Mouse (Mus musculus) cortical plate, adult 2 months (tissue): ENCODE data around the gene Pkig.

Experiments
- CTCF ChIP-seq: fragments of 200-500 bp; IDR thresholded peaks from 2 replicates; pipeline ENCODE4 v1.5.1; 2011; ENCODE audit warnings: mild to moderate bottlenecking, control low read depth, low read length; ENCODE audit not compliant: insufficient read depth; ENCODE audit errors: extremely low read depth
- POLR2A ChIP-seq: fragments of 200-500 bp; IDR thresholded peaks from 2 replicates; pipeline ENCODE4 v1.6.1; 2011; ENCODE audit warnings: mild to moderate bottlenecking, low read length, control low read depth; ENCODE audit not compliant: insufficient read depth; ENCODE audit errors: extremely low read depth

DNA sequence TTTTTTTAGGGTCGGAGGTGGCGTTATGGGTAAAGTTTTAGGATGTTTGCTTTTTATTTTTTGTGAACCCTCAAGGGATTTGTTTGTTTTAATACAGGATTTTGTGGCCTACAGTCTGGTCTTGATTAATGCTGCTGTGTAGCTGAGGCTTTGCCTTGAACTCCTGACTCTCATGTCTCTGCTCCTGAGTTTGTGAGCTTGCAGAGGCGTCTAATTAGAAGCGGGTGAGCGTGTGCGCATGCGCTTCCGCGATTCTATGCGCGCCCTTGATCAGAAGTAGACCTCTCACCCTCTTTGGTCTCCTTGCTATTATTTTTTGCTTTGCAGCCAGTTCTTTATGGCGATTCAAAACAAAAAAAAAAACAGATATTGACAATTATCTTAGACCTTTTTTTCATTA lies 1.2 kb downstream of the Pkig start:
- TF ChIP-seq CTCF (no peak), POLR2A (no peak)
